Mouse (Mus musculus) liver, embryonic 14.5 days (tissue): Measurements from ENCODE around the gene Agap1. TPM values are rescaled to one million over a fixed set of nuclear protein-coding genes. Genes with fewer than 3 reads are reported as not detected.

Source experiments
- ATAC-seq: fragments of 200-750 bp; cut with Nextera tagmentation; 2 replicates; pipeline ENCODE4 v1.8.0; 2017; ENCODE audit warnings: moderate number of reproducible peaks, mild to moderate bottlenecking, moderate library complexity; ENCODE audit not compliant: insufficient read depth
- DNase-seq, 3 experiments: peaks; one replicate each; pipeline ENCODE4 v3.0.0-alpha.2; 2012 to 2013; ENCODE audit warnings: low read depth in 3 of 3, low spot score in 3 of 3
- H3K27ac ChIP-seq: fragments of 300-500 bp; sonication (generic); 2 replicates; pipeline ENCODE4 v1.5.1; 2014; ENCODE audit warnings: moderate library complexity, mild to moderate bottlenecking, control low read depth, inconsistent platforms
- H3K27me3 ChIP-seq: fragments of 300-500 bp; sonication (generic); 2 replicates; pipeline ENCODE4 v1.6.1; 2014; ENCODE audit warnings: mild to moderate bottlenecking, low read length, moderate library complexity; ENCODE audit not compliant: control insufficient read depth, insufficient read depth
- H3K36me3 ChIP-seq: fragments of 300-500 bp; sonication (generic); replicated peaks from 2 replicates; pipeline ENCODE4 v1.6.1; 2014; ENCODE audit warnings: low read depth; ENCODE audit not compliant: control insufficient read depth, insufficient read depth
- H3K4me1 ChIP-seq, 2 experiments: fragments of 200-500 bp in 1 of 2; fragments of 300-500 bp in 1 of 2; sonication (generic) in 1 of 2; replicated peaks; 2 replicates each; pipeline ENCODE4 v1.6.1; 2012 to 2014; ENCODE audit warnings: antibody characterized with exemption in 1 of 2, inconsistent platforms in 1 of 2, low read length in 1 of 2; ENCODE audit not compliant: control insufficient read depth in 2 of 2, insufficient read depth in 2 of 2
- H3K4me2 ChIP-seq: fragments of 300-500 bp; sonication (generic); 2 replicates; pipeline ENCODE4 v1.6.1; 2014; ENCODE audit warnings: low read depth, mild to moderate bottlenecking, control low read depth, moderate library complexity
- H3K4me3 ChIP-seq, 2 experiments: fragments of 200-500 bp in 1 of 2; fragments of 300-500 bp in 1 of 2; sonication (generic) in 1 of 2; 2 replicates each; pipeline ENCODE4 v1.5.1; 2012 to 2014; ENCODE audit warnings: low read depth in 2 of 2, low read length in 2 of 2, mild to moderate bottlenecking in 2 of 2, control low read depth in 1 of 2, inconsistent platforms in 1 of 2, moderate library complexity in 1 of 2; ENCODE audit not compliant: insufficient read depth in 1 of 2
- H3K9ac ChIP-seq: fragments of 300-500 bp; sonication (generic); replicated peaks from 2 replicates; pipeline ENCODE4 v1.6.1; 2014; ENCODE audit warnings: mild to moderate bottlenecking, control low read depth, moderate library complexity
- H3K9me3 ChIP-seq: fragments of 300-500 bp; sonication (generic); 2 replicates; pipeline ENCODE4 v1.6.1; 2016; ENCODE audit warnings: low read length, mixed read lengths; ENCODE audit not compliant: control insufficient read depth
- CTCF ChIP-seq: IDR thresholded peaks from 2 replicates; pipeline ENCODE4 v1.5.1; 2016; ENCODE audit warnings: antibody characterized with exemption, low read depth, control low read depth
- EP300 ChIP-seq: IDR thresholded peaks from 2 replicates; pipeline ENCODE4 v1.6.1; 2016; ENCODE audit warnings: antibody characterized with exemption, low read depth
- WGBS: fragments of 180-500 bp; shearing (Covaris S2); extraction: QIAGEN DNeasy Blood & Tissue Kit; methylation state at CpG from one replicate; pipeline ENCODE4 v1.1.7; 2014; ENCODE audit not compliant: insufficient replicate concordance; 5-methylcytosine and 5-hydroxymethylcytosine counted together
- polyA plus RNA-seq, 2 experiments: library from polyadenylated mRNA; depleted of rRNA in 1 of 2; stranded (reverse) in 1 of 2; unstranded in 1 of 2; fragments of >200 nt; fragmentation: Nextera tagmentation in 1 of 2; extraction: Ambion mirVana in 1 of 2; gene quantifications; 2 replicates each; pipeline versions ENCODE4 v1.2.1 to v1.2.3; 2012 to 2014

Agap1 gene
- polyA plus RNA-seq, 2 experiments, result 1.1 TPM

DNA sequence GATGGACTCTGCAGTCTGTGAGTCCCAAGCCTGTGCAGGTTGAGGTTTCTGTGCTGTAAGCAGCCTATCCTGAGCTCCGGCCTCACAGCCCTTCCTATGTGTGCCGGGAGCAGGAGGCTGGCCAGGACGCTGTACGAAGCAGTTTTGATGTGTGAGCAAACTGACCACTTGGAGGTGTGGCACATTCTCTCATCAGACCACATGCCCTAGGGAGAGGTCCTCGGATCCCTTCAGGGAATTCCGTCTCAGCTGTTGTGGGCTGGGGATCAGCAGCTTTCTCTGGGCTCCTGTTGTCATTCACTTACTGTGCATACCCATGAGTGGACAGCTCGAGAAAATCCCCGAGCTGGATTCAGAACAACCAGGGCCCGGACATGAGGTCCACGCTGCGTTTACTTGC is 66.8 kb downstream of the Agap1 start:
- no peak overlapping the region for H3K4me3 ChIP-seq
- 68% methylated on average over 11 of the region's 11 CpGs for WGBS
- TF ChIP-seq CTCF (no peak), EP300 (no peak)

DNA sequence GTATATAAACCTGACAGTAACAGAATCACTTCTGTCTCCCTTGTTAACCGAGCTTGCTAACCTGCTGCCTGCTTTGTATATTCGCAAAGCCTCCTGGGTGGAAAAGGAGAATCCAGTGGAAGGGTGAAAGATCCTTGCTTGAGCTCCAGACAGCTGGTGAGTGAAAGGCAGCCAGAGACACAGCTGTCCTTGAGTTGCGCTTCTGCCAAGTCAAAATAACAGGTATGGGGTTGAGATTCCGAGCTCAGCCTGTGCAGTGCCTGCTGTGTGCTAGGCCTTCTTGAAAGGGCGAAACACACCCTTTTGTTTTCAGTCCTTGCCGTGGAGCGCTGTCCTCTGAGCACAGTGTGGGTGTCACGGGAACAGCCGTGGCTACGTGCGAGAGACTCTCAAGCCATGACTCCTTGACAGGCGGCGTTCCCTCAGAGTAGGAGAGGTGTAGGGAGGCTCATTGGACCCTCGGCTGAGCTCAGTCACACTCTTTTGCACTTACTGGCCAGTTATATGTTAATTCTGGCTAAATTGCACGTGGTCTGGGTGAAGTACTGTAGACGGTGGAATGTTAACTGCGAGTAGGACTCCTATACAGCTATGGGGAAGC is 67.4 kb downstream of the Agap1 start:
- no peak for ATAC-seq
- Histone ChIP-seq H3K4me3 (no peak overlapping the region), H3K27ac (no peak overlapping the region), H3K9ac (no peak overlapping the region), H3K4me1 (no peaks in the 10 kb centered on the region), H3K27me3 (no peaks in the 10 kb centered on the region), H3K36me3 (no peaks in the 10 kb centered on the region), H3K9me3 (no peaks in the 10 kb centered on the region), H3K4me2 (no peak overlapping the region)
- 63% methylated on average over 17 of the region's 17 CpGs for WGBS
- TF ChIP-seq CTCF (no peak), EP300 (no peak)
- no peak for DNase-seq

More for the DNA sequence above, 66.8 kb downstream of the Agap1 start:
- Histone ChIP-seq H3K4me1 (no peaks in the 10 kb centered on the region), H3K27me3 (no peaks in the 10 kb centered on the region), H3K9me3 (no peaks in the 10 kb centered on the region), H3K4me2 (no peak overlapping the region), H3K36me3 (no peaks in the 10 kb centered on the region), H3K27ac (no peak overlapping the region), H3K9ac (no peak overlapping the region)
- ATAC-seq, result no peak
- DNase-seq, result no peak

DNA sequence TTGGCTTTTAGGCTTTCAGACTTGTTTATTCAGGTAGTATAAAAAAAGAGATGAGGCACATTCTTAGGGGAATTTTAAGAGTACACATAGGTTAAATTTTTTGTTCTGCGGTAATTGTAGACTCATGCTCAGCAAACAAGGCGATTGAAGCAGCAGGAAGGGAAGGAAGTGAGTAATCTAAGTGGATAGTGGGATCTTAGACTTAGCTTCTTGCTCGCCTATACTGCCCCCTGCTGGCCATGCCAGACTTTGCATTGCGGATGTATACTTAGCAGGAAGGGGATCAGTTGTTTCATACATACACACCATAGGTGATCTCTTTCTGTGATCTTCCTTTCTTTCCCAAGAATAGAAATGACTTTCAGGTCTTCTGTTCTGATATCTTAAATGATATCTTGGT is 69.8 kb downstream of the Agap1 start:
- DNase-seq (peak; percentile 37 to 45 (median 40)), ATAC-seq (no peak)
- WGBS, result under 1% methylated on average over 4 of the region's 4 CpGs
- H3K4me2 ChIP-seq, result no peak overlapping the region
- no peaks in the 10 kb centered on the region for H3K36me3 ChIP-seq
- no peak overlapping the region for H3K4me3 ChIP-seq
- no peak overlapping the region for H3K9ac ChIP-seq
- no peaks in the 10 kb centered on the region for H3K27me3 ChIP-seq
- TF ChIP-seq CTCF (peak; percentile 88), EP300 (no peak)
- no peaks in the 10 kb centered on the region for H3K4me1 ChIP-seq
- H3K27ac ChIP-seq, result no peak overlapping the region
- no peaks in the 10 kb centered on the region for H3K9me3 ChIP-seq

DNA sequence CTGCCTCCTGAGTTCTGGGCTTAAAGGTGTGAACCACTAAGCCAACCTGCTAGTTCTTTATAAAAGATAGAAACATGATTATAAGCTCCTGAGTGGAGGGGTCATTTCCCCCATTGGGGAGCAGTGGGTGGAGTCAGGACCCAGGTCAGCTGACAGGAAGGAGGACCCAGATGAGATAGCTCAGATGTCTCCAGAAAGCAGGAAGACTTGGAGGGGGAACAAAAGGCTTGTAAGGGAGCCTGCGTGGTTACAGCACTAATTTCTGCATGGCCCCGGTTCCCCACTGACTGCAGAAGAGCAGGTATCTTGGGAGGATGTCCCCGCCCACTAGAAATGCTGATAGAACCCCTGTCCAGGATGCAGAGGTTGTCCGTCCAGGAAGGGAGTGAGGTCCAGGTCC is 70.4 kb downstream of the Agap1 start:
- H3K27ac ChIP-seq, result no peak overlapping the region
- ATAC-seq, result no peak
- no peak overlapping the region for H3K4me2 ChIP-seq
- TF ChIP-seq CTCF, result no peak
- no peak for TF ChIP-seq EP300
- no peak for DNase-seq
- H3K9ac ChIP-seq, result no peak overlapping the region
- H3K27me3 ChIP-seq, result no peaks in the 10 kb centered on the region
- WGBS, result 24% methylated on average over 4 of the region's 4 CpGs
- H3K4me3 ChIP-seq, result no peak overlapping the region
- H3K9me3 ChIP-seq, result no peaks in the 10 kb centered on the region
- H3K4me1 ChIP-seq, result no peaks in the 10 kb centered on the region
- H3K36me3 ChIP-seq, result no peaks in the 10 kb centered on the region

DNA sequence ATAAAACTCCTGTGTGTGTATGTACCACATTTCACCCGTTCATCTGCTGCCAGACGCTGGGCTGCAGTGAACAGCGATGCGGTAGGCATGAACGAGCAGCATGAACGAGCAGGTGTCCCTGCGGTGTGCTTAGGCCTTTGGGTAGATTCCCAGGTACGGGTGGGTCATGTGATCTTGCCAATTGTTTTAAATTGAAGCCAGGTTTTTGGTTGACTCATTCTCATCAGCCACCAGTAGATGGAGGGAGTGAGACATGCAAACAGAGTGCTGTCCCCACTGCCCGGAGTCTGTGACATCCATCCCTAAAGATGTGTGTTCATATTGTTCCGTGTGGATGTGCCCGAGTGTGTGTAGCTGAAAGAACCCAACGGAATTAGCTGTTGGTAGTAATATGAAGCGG is 71.2 kb downstream of the Agap1 start:
- TF ChIP-seq EP300 (no peak), CTCF (peak; percentile 53)
- 44% methylated on average over 13 of the region's 13 CpGs for WGBS
- peak in 1 of 3 experiments; percentile 9 for DNase-seq
- no peak overlapping the region for H3K27ac ChIP-seq
- H3K9ac ChIP-seq, result no peak overlapping the region
- no peaks in the 10 kb centered on the region for H3K4me1 ChIP-seq
- ATAC-seq, result no peak
- no peak overlapping the region for H3K4me2 ChIP-seq
- no peaks in the 10 kb centered on the region for H3K9me3 ChIP-seq
- no peak overlapping the region for H3K4me3 ChIP-seq
- no peaks in the 10 kb centered on the region for H3K36me3 ChIP-seq
- no peaks in the 10 kb centered on the region for H3K27me3 ChIP-seq
